Mouse (Mus musculus): ENCODE data around the gene Celsr1. TPM values are rescaled to one million over a fixed set of nuclear protein-coding genes. Genes with fewer than 3 reads are reported as not detected.
"Not testable (repeated sequence)": the region's sequence is repeated elsewhere in the genome, so short reads cannot be mapped to it uniquely, and the experiment has no call there.

Gene Celsr1
- polyA plus RNA-seq, 1 experiment from 2014 or later = 2.4 TPM

- no peaks in the 10 kb centered on the region for H3K36me3 ChIP-seq (ENCODE audit: control insufficient read depth, insufficient read depth, low read length)
- no peak for ATAC-seq (ENCODE audit: low read depth)
- no peak overlapping the region for H3K27ac ChIP-seq (ENCODE audit: low read depth, low read length)
- H3K9ac ChIP-seq (replicated peaks; ENCODE audit: low read depth, low read length) = no peak overlapping the region
- H3K9me3 ChIP-seq (ENCODE audit: control insufficient read depth, low read length) = no peaks in the 10 kb centered on the region
- H3K4me2 ChIP-seq (ENCODE audit: low read depth, low read length) = no peak overlapping the region
- H3K4me3 ChIP-seq (ENCODE audit: low read depth, low read length) = no peak overlapping the region
- H3K27me3 ChIP-seq (ENCODE audit: control insufficient read depth, insufficient read depth, low read length) = no peaks in the 10 kb centered on the region
- no peaks in the 10 kb centered on the region for H3K4me1 ChIP-seq (ENCODE audit: control insufficient read depth, insufficient read depth, low read length)
- WGBS = 48% methylated on average over 6 of the region's 6 CpGs
These were observed 165.9 kb downstream of the Celsr1 start for GRCm38 (mm10) chr15:85867696-85868095.

GRCm38 (mm10) chr15:85865913-85866312, 167.7 kb downstream of the Celsr1 start:
- not testable (repeated sequence) for H3K9ac ChIP-seq (replicated peaks; ENCODE audit: low read depth, low read length); H3K9me3 ChIP-seq (ENCODE audit: control insufficient read depth, low read length); H3K4me1 ChIP-seq (ENCODE audit: control insufficient read depth, insufficient read depth, low read length); H3K36me3 ChIP-seq (ENCODE audit: control insufficient read depth, insufficient read depth, low read length); ATAC-seq (ENCODE audit: low read depth); H3K27ac ChIP-seq (ENCODE audit: low read depth, low read length); H3K4me3 ChIP-seq (ENCODE audit: low read depth, low read length); H3K4me2 ChIP-seq (ENCODE audit: low read depth, low read length); H3K27me3 ChIP-seq (ENCODE audit: control insufficient read depth, insufficient read depth, low read length)
- WGBS = 90% methylated on average over 7 of the region's 7 CpGs

- peak within 1 kb of the TSS; percentile 81 for H3K9ac ChIP-seq (replicated peaks; ENCODE audit: low read depth, low read length)
- peaks cover 5% of the 10 kb centered on the region; the same call in 1 of the 2 replicates for H3K4me1 ChIP-seq (ENCODE audit: control insufficient read depth, insufficient read depth, low read length)
- H3K27ac ChIP-seq (ENCODE audit: low read depth, low read length) = peak within 1 kb of the TSS; percentile 84
- H3K4me3 ChIP-seq (ENCODE audit: low read depth, low read length) = peak within 1 kb of the TSS; percentile 58
- H3K4me2 ChIP-seq (ENCODE audit: low read depth, low read length) = peak within 1 kb of the TSS; percentile 90
- peak; percentile 99 for ATAC-seq (ENCODE audit: low read depth)
- under 1% methylated on average over 42 of the region's 42 CpGs for WGBS
- H3K27me3 ChIP-seq (ENCODE audit: control insufficient read depth, insufficient read depth, low read length) = no peaks in the 10 kb centered on the region
- H3K36me3 ChIP-seq (ENCODE audit: control insufficient read depth, insufficient read depth, low read length) = no peaks in the 10 kb centered on the region
- no peaks in the 10 kb centered on the region for H3K9me3 ChIP-seq (ENCODE audit: control insufficient read depth, low read length)
These were observed 174.0 kb downstream of the Celsr1 start, which contains the start of gene Gtse1 for GRCm38 (mm10) chr15:85859490-85860031. Gene Gtse1 (plus strand): TSS chr15:85859745.

GRCm38 (mm10) chr15:85858980-85859489, 174.5 kb downstream of the Celsr1 start:
- WGBS = 7% methylated on average over 15 of the region's 15 CpGs
- Histone ChIP-seq H3K27me3 (ENCODE audit: control insufficient read depth, insufficient read depth, low read length) (no peaks in the 10 kb centered on the region), H3K9ac (replicated peaks; ENCODE audit: low read depth, low read length) (peak overlapping the region; percentile 81), H3K27ac (ENCODE audit: low read depth, low read length) (peak overlapping the region; percentile 84), H3K4me3 (ENCODE audit: low read depth, low read length) (peak overlapping the region; percentile 58), H3K36me3 (ENCODE audit: control insufficient read depth, insufficient read depth, low read length) (no peaks in the 10 kb centered on the region), H3K9me3 (ENCODE audit: control insufficient read depth, low read length) (no peaks in the 10 kb centered on the region), H3K4me1 (ENCODE audit: control insufficient read depth, insufficient read depth, low read length) (peaks cover 5% of the 10 kb centered on the region; the same call in 1 of the 2 replicates), H3K4me2 (ENCODE audit: low read depth, low read length) (peak overlapping the region; percentile 90)
- peak; percentile 44; the same call in 1 of the 2 replicates for ATAC-seq (ENCODE audit: low read depth)

GRCm38 (mm10) chr15:85851656-85852392, 181.8 kb downstream of the Celsr1 start:
- 84% methylated on average over 12 of the region's 12 CpGs for WGBS
- no peak for ATAC-seq (ENCODE audit: low read depth)
- no peak overlapping the region for H3K27ac ChIP-seq (ENCODE audit: low read depth, low read length)

More at GRCm38 (mm10) chr15:85851656-85852392, 181.8 kb downstream of the Celsr1 start:
- no peaks in the 10 kb centered on the region for H3K27me3 ChIP-seq (ENCODE audit: control insufficient read depth, insufficient read depth, low read length)
- H3K4me1 ChIP-seq (ENCODE audit: control insufficient read depth, insufficient read depth, low read length) = no peaks in the 10 kb centered on the region
- no peaks in the 10 kb centered on the region for H3K36me3 ChIP-seq (ENCODE audit: control insufficient read depth, insufficient read depth, low read length)
- no peak overlapping the region for H3K9ac ChIP-seq (replicated peaks; ENCODE audit: low read depth, low read length)
- H3K4me3 ChIP-seq (ENCODE audit: low read depth, low read length) = no peak overlapping the region
- H3K4me2 ChIP-seq (ENCODE audit: low read depth, low read length) = no peak overlapping the region
- no peaks in the 10 kb centered on the region for H3K9me3 ChIP-seq (ENCODE audit: control insufficient read depth, low read length)

Other genes starting within 250 kb of the Celsr1 start
- 15.4 and 19.2 TPM in 2 replicates for gene Cdpf1, start 222.1 kb downstream of the Celsr1 start, polyA plus RNA-seq (2014; fragmentation: Nextera tagmentation; extraction: Ambion mirVana)
- gene Pkdrej, start 212.0 kb downstream of the Celsr1 start, polyA plus RNA-seq (2014; fragmentation: Nextera tagmentation; extraction: Ambion mirVana) = 0.03 and 0.18 TPM in 2 replicates
- gene Ttc38, start 201.5 kb downstream of the Celsr1 start, polyA plus RNA-seq (2014; fragmentation: Nextera tagmentation; extraction: Ambion mirVana) = 3.1 and 3.5 TPM in 2 replicates
- 2.3 and 2.4 TPM in 2 replicates for gene Gtse1, start 174.0 kb downstream of the Celsr1 start, polyA plus RNA-seq (2014; fragmentation: Nextera tagmentation; extraction: Ambion mirVana)
- 34.2 TPM in 2 replicates for gene Trmu, start 154.5 kb downstream of the Celsr1 start, polyA plus RNA-seq (2014; fragmentation: Nextera tagmentation; extraction: Ambion mirVana)
- 17.1 and 23.6 TPM in 2 replicates for gene Gramd4, start 23.9 kb upstream of the Celsr1 start, polyA plus RNA-seq (2014; fragmentation: Nextera tagmentation; extraction: Ambion mirVana)
- gene Cerk, start 152.4 kb upstream of the Celsr1 start, polyA plus RNA-seq (2014; fragmentation: Nextera tagmentation; extraction: Ambion mirVana) = 27.0 and 36.8 TPM in 2 replicates
- 8.9 and 10.1 TPM in 2 replicates for gene Tbc1d22a, start 180.7 kb upstream of the Celsr1 start, polyA plus RNA-seq (2014; fragmentation: Nextera tagmentation; extraction: Ambion mirVana)

Measured in neural tube, embryonic 14.5 days (tissue).